Mouse (Mus musculus) lung, postnatal 4 days (tissue): ENCODE measurements around the gene Btbd35f26.
A peak's percentile ranks its signal among the peaks of the same experiment; 100 is the strongest.
"Not testable (repeated sequence)": the region's sequence is repeated elsewhere in the genome, so short reads cannot be mapped to it uniquely, and the experiment has no call there.

Experiments
- DNase-seq, 2 experiments: peaks; one replicate each; pipeline ENCODE4 v3.0.0; 2021

The Btbd35f26 gene

GRCm38 (mm10) chrX:31336154-31336553 lies at the start of gene Btbd35f26:
TSS of gene Btbd35f26 (plus strand) at chrX:31336454.
- not testable (repeated sequence) for DNase-seq

GRCm38 (mm10) chrX:31341924-31342323 lies 5.7 kb downstream of the Btbd35f26 start:
- peak in 1 of 2 experiments; percentile 3 for DNase-seq

- DNase-seq, result not testable (repeated sequence)
Observed at GRCm38 (mm10) chrX:31383818-31384217, 47.6 kb downstream of the Btbd35f26 start, which contains the start of gene Btbd35f19. TSS of gene Btbd35f19 (minus strand) at chrX:31383918.
